Mouse (Mus musculus): Measurements from ENCODE around the gene Zc3h12a.

Zc3h12a gene

DNA sequence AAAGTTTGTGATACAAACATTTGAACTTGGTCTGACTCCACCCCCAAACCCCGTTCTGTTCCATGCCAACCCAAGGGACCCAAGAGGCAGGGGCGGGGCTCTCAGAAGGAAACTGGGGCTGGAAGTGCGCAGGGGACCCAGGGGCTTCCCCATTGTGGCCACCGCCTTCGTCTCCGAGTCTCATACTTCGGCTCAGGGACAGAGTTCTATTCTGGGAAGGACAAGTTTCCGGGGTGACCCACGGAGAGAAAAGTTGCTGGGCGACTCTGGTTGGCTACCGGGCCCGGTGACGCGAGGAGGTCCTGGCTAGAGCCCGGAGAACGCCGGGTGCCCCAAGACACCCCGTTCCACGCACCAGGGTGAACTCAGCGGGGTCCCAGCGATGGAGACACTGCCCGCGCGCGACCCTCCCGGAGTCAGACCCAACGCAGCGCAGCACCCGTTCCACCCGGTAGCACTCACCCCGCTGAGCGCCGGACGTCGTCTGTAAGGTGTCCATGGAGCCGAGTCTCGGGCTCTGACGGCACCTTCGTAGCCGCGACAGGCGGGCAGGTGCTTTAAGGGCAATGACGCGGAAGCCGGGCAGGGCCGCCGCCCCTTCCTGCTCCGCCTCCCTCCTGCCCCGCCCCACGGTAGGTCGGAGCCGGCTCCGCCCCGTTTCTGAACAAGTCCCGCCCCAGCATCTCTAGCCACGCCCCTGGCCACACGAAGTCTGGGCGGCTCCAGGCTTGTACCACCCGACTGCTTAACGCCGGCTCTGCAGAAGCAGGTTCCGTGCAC is at the start of gene Zc3h12a:
Gene Zc3h12a, minus strand, starts transcription at position 536 of the 780 bp plus-strand sequence.
- DNase-seq (ENCODE audit: low read depth, low spot score): peak; percentile 92

DNA sequence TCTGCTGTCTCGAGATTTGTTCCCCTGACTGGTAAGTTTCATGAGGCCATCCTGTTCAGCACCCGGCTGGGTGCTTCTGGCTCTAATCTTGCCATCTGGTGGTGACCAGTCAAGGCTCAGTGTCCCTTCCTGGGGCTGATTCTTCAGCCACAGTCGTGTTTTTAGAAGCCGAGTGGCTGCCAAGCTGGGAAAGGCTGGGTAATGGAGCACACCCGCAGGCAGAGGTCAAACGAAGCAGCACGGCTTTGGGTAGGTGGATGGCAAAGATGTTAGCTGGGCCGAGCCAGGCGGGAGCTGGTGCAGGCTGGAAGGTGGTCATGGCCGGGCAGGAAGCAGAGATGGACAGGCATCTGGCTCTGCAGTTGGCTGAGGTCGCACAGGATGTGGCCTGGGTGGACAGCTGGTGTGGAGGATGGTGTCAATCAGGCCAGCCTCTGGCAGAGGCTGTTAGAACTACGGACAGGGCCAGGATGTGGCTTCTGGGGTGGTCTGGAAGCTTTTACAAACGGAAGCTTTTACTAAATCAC is 49.1 kb upstream of the Zc3h12a start:
- DNase-seq (ENCODE audit: low read depth, low spot score): no peak

DNA sequence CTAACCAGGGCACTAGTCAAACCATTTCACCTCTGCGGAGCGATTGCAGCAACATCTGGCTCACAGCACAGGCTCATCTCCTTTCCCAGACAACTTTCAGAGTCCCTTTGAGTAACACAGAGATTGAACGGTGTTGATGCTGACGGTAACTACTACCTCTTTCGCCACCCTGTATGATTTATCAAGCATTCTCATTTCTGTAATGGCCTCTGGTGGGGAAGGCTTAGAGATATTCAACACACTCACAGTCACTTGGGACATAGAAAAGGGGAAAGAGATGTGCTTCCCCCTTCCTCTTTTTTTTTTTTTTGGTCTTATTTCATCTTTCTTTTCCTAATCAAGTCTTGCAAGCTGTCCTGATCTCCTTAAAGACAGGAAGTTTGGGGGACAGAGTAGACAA is 48.5 kb upstream of the Zc3h12a start:
- no peak for DNase-seq (ENCODE audit: low read depth, low spot score)

DNA sequence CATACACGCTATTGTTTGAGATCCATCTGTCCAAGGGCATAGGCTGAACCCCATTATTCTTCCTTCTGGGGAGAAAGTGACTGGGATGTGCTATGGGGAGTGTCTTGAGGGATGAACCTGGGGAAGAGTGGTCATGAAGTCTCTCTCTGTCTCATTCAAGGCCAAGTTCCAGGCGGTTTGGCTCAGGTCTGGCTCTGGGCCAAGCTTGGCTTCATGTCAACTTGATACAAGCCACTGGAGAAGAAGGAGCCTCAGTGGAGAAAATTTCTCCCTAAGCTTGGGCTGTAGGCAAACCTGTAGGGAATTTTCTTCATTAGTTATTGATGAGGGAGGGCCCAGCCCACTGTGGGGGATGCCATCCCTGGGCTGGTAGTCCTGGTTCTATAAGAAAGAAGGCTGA is 48.0 kb upstream of the Zc3h12a start:
- no peak for DNase-seq (ENCODE audit: low read depth, low spot score)

DNA sequence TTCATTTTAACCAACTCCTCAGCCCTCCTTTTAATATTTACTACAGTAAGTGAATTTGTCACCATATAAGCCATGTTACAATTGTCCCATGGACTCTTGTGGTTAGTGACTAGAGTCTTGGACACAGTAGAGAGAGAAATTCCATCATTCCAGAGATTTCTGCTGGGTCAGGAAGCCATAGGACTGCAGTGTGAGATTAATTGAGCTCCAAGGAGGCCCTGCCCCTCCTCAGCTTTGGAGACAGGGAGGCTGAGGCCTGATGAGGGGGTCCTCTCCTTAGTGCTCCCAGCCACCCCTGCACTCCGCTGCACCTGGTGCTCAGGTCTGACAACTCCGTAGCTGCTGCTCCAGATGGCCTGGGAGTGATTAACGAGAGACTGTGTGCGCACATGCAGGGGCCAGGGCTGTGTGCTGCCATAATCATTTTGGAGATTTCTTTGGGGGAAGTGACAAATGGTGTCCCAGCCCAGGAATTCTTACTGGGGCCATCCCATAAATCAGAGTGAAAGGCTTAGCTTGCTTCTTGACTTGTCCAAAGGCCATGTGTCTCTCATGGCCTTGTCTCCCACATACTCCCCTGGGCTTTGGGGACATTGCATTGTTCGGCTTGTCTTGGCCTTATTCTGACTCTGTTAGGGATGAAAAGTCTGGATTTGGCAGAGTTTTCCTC is 47.0 kb upstream of the Zc3h12a start:
- DNase-seq (ENCODE audit: low read depth, low spot score): no peak

DNA sequence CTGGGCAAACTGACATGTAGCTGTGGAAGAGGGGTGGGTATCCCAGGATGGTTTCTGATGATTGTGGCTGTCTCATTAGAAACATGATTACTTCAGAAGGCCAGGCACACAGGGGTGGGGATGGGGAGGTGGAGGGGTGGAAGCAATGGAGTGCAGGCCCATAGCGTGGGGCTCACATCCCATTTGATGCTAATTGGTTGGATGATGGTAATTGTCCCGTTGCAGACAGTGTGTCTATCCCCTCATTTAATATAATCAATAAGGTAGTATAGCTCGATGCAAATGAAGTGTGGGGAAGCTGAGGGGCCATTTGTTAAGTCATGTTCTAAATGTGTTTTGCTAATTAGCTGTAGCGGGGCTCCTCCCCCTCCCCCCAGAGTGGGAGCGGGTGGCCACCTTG is 45.5 kb upstream of the Zc3h12a start:
- no peak for DNase-seq (ENCODE audit: low read depth, low spot score)

DNA sequence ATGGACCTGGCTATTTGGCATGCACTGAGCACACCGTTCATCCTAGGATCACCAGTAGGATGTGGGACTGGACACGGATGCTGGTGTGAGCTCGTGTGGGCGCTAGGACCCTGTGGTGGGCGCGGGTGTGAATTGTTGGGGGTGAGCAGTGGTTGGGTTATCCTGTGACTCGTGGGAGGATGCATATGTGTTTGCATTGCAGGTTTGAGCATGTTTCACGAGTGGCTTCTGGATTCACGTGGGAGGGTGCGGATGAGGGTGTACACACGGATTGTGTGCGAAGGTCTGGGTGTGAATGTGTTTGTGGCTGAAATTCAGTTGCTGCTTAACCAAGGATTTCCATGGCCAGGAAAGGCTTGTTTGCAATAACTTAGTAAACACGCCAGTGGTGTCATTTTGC is 45.1 kb upstream of the Zc3h12a start:
- no peak for DNase-seq (ENCODE audit: low read depth, low spot score)

DNA sequence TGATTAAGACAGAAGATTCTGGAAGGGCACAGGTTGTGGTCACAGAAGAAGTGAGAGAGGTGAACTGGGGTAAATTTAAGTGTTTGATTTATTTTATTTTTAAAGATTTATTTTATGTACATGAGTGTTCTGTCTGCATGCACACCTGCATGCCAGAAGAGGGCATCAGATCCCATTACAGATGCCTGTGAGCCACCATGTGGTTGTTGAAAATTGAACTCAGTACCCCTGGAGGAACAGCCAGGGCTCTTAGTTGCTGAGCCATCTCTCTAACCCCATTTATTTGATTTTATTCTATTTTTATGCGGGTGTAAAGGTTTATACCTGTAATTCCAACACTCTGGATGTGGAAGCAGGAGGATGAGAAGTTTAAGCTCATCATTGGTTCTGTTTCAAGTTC is 40.1 kb upstream of the Zc3h12a start:
- no peak for DNase-seq (ENCODE audit: low read depth, low spot score)

DNA sequence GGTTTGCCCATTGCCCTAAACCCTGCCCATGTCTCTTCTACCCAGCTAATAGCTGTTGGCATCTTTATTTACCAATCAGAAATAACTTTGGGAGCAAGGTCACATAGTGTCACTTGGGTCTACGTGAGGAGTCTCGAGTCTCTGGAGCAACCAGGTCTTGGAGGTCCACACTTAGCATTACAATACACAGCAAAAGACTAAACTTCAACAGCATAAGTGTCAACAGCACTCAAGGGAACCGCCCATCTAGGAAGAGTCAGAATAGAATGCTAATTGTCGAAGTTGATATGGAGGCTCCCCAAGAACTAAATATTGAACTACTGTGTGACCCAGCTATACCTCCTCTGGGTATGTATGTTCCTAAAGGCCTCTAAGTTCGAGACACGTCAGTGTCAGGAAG is 37.2 kb upstream of the Zc3h12a start:
- no peak for DNase-seq (ENCODE audit: low read depth, low spot score)

DNA sequence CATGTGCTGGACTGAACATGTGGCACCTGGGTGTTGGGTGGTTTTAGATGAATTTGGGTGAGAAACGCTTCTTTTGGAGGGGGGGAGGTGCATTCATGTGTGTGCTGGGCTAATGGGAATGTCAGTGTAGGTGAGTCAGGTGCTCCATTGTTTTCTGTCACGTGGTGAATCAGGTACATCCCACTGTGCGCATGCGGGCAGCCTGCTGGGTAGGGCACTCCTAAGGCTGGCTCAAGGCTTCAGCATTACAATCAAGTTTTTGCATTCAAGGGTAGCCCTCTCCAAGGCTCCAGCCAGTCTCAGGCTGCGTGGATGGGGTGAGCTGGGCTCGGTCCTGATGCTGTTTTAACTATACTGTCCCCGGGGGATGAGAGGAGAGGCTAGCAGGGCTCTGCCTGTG is 35.1 kb upstream of the Zc3h12a start:
- DNase-seq (ENCODE audit: low read depth, low spot score): no peak

DNA sequence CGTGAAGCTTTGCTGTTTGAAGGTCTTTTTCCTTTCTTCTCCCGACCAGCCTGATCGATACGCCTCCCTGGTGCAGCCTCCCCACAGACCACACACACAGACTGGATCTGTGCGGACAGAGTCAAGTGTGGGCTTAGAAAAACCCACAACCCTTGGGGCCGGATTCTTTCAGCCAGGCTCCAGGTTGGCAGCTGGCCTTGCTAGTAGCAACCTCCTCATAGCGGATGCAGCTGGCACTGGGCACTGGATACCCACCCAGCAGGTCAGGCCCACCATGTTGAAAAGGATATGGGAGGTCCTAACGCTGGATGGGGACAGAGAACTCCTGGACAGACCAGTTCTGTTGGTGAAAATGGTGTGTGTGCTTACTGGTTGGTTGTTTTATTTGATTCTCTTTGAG is 33.8 kb upstream of the Zc3h12a start:
- DNase-seq (ENCODE audit: low read depth, low spot score): no peak

DNA sequence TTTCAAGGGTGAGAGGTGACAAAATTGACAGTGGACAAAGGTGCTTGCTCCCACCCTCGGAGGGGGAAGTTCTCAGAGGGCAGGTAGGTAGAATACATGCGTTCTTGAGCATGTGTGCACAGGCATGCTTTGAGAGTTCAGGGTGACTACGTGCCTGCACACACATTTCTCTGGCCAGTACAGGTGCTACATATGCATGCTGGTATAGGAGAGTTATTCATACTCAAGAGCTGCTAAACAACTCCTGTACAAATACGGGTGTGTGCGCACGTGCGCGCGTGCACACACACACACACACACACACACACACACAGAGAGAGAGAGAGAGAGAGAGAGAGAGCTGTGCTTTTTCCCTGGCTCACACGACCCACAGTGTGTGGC is 33.3 kb upstream of the Zc3h12a start:
- no peak for DNase-seq (ENCODE audit: low read depth, low spot score)

DNA sequence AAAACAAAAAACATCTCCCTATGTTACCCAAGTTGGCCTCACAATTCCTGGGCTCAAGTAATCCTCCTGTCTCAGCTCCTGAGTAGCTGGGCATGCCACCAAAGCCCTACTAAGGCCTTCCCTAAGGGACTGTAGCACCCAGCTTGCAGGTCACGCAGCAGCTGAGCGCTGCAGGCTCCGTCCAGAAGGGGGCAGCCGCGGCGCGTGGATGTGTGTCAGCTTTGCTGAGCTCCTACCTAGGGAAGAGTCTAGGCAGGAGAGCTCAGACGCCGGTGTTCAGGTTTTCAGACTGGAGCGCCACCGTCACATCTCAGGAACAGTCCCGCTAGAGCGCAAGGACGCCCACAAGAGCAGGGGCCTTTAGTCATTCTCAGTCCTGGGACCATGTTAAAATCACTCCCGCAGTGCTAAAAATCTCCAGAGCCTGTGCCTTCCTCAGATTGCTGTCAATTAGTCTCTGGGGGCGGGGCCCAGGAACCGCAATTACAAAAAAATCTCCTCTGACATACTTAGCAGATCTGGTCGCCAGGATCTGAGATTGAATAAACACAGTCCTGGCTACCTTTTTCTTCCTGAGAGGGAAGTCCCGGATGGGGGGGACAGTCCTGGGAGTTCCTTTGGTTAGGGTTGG is 32.8 kb upstream of the Zc3h12a start:
- DNase-seq (ENCODE audit: low read depth, low spot score): peak; percentile 52

DNA sequence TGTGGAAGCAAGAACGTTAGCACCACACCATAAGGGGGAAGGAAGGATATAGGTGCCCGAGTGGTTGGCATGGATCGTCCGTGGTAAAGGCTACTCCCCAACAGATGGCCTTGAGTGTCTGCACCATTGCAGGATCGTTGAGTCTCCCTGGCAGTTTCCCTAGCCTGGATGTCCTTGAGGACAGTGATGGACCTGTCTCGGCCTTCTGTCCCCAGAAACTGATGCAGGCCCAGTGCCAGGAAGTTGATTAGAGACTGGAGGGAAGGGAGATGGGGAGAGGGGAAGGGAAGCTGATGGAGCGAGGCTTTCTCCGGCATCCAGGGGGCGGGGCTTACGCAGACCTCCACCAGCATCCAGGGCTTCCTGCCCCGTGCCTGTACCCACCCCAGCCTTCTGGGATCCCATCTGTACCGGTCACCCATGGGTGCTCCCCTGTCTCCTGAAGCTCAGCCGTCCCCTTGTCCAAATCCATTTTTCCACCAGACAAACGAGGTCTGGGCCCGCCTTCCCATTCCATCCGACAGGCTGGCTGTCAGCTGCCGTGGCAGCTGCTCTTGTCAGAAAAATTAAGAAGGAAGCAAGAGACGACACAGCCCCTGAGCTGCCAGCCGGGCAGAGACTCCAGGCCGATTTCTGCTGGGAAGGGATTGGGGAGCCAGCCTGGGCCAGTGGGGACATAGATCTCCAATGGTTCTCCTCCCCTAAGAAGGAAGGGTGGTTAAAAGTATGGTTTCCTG is 31.1 kb upstream of the Zc3h12a start:
- DNase-seq (ENCODE audit: low read depth, low spot score): no peak

DNA sequence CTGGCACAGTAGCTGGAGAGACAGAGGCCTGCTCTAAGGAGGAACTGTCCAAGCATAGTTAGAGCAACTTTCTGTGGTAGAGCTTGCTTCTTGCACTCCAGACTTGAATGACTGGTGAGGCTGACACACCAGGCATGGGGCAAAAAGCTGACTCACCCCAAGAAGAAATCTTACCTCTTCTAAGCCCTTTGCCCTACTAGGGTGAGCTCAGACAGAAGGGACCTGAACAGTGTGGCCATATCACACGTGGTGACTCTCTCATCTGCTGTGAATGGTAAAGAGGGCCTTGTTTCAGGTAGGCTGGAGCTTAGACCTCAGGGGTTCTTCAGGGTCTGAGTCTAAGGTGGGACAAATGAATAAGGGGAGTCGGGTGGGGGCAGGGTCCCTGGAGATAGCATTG is 30.4 kb upstream of the Zc3h12a start:
- no peak for DNase-seq (ENCODE audit: low read depth, low spot score)

DNA sequence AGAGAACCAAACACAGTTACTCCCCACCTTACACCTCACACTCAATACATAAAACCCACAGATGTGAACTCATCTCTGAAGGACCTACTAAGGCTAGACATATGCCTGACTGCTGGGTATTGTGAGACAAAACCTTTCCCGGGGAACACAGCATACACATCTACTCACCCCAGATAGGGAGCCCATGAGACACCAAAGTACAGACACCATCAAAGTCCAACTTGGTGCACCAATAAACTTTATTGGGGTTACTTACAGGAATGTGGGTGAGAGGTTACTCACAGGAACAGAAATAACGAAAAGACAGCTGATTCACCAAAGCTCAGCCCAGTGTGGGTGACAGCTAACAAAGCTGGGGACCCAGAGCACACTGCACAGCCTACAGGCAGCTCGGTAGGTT is 29.7 kb upstream of the Zc3h12a start:
- DNase-seq (ENCODE audit: low read depth, low spot score): no peak

DNA sequence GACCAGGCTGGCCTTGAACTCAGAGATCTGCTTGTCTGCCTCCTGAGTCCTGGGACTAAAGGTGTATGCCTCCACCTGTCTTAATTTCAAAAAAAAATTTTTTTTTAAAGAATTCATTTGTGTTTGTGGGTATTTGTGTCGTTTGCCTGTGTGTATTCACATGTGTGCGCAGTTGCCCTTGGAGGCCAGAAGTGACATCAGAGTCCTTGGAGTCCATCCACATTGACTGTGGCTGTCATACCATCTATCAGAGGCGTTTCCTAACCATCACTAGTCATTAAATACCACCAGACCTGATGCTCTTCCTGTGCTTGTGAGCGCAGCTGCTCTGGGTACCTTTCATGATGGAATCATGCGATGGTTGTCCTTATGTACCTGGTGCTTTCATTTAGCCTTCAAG is 28.0 kb upstream of the Zc3h12a start:
- no peak for DNase-seq (ENCODE audit: low read depth, low spot score)

DNA sequence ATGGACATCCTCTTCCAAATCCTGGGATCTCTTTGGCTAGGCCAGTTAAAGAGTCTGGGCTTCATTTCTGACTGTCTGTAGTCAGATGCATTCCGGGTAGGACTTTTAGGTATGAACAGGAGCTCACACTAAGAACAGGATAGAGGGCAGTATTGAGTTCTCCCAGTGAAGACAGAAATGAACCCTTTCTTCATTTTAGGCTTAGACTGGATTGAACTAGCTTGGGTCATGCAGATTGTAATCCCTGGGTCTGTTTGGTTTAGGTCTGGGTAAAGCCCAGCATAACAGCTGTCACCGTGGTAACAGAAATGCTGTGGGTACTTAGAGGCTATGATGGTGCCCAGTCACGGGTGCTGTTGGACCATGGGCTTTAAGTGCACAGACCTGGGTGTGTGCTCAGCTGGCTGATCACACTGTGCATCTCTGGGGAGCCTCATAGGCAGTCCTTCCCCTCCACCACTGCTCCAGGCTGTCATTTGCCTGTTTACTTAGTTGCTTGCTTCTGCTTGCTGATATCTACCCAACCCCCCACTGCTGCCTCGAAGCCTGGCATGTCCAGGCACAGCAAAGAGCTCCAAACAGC is 26.1 kb upstream of the Zc3h12a start:
- no peak for DNase-seq (ENCODE audit: low read depth, low spot score)

DNA sequence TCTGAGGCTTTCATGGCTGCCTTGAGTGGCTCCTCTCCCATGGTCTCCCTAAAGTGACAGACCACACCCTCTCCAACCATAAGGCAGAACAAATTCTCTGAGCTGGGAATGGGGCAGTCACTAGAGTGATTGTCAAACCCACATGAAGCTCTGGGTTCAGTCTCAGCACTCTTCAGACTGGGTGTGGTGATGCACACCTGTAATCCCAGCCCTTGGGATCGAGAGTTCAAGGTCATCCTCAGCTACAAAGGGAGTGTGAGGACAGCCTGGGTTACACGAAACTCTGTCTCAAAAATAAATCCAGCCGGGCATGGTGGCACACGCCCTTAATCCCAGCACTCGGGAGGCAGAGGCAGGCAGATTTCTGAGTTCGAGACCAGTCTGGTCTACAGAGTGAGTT is 24.8 kb upstream of the Zc3h12a start:
- no peak for DNase-seq (ENCODE audit: low read depth, low spot score)

DNA sequence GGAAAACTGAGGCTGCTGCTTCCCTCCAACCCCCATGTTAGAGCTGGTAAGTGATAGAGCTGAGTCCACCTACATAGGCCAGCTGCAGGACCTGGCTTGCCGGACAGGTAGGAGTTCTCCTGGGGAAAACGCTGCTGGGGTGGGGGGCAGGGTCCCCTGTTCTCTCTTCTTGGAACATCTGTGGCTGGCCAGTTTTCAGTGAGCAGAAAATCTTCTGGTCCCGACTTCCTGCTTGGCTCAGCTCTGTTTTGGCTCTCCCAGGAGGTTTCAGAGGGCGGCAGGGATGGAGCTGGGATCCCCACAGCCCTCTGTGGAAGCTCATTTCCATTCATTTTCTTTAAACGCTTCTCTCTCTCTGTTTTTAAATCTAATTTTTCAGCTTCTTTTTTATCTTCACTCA is 21.8 kb upstream of the Zc3h12a start:
- no peak for DNase-seq (ENCODE audit: low read depth, low spot score)

DNA sequence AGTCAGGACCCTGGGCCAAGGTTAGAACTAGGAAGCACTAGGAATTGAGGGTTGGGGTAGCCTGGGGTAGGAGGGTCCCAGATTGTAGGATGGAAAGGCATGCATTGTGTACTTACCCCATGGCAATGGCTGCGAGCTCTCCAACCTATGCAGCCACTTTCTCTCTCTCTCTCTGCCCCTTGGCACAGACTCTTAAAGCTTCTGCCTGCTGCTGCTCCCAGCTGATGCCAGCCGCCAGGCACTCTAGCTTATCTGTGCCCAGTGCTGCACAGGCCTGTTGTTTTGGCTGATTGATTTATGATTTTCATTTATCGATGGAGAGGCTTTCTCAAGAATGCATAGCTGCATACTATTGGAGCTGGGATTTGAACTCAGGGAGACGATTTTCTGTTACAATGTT is 20.3 kb upstream of the Zc3h12a start:
- DNase-seq (ENCODE audit: low read depth, low spot score): no peak

DNA sequence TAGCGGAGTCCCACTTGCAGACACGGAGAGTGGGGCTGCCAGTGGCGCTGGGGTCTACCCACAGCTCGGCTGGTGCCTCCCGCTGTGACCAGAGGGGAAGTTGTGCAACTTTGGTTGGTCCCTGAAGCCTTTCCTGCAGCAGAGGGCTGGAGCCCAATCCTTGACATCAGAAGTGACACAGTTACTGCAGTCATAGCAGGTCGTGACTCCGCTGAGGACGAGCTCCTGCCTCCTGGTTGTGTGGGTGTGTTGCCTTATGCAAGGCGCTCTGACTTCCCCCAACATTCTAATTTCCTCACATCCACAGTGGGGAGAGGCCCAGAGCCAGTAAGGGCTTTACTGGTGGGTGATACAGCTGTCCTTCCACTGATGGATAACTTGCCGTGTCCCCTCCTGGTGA is 17.6 kb upstream of the Zc3h12a start:
- peak; percentile 52 for DNase-seq (ENCODE audit: low read depth, low spot score)
